Mouse (Mus musculus): Measurements from ENCODE around the gene Borcs8.

Borcs8 gene

DNA sequence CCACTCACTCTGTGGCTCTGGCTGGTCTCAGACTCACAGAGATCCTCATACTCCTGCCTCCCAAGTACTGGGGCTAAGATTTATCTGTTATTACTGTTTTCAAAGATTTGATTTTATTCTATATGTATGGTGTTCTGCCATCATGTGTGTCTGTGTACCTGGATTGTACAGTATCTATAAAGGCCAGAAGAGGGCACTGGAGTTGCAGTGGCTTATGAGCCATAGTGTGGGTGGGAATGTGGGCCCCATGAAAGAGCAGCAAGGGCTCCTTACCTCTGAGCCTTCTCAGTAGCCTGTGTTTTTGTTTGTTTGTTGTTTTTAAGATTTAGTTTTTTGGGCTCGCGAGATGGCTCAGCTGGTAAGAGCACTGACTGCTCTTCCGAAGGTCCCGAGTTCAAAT is 39.8 kb downstream of the Borcs8 start:
- no peak for DNase-seq (ENCODE audit: low spot score in 2 of 2)

- DNase-seq (ENCODE audit: low spot score in 2 of 2), result no peak
Measured at GRCm38 (mm10) chr8:70181212-70181902, 42.1 kb downstream of the Borcs8 start.

DNA sequence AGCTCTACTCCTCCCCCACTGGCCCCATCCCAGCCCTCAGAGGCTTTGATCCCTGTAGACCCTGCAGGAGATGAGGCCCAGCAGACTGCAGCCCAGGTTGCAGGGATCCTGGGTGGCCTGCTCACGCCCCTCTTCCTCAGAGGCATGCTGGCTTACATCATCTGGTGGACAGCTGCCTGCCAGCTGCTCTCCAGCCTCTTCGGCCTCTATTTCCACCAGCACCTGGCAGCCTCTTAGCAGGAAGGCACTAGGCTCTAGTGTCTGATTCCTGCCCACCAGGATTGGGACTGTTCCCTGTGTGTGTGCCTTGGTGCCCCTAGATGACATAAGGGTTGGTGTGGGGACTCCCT is 42.6 kb downstream of the Borcs8 start:
- no peak for DNase-seq (ENCODE audit: low spot score in 2 of 2)

DNA sequence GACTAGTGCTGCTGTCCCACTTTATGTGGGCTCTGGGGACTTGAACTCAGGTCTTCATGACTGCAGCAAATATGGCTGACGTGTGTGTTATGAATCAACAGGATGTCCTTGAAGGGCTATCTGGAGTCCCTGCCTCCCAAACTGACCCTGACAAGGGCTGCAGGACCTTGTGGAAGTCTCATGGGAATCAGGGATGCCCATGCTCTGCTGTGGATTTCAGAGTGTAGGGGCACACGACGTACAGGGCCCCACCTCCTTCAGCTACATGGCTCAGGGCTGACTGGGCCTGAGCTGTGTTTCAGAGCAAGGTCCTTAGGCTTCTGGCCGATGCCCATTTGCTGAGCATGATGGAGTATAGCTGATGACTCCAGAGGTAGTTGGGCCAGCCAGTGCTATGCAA is 43.9 kb downstream of the Borcs8 start:
- no peak for DNase-seq (ENCODE audit: low spot score in 2 of 2)

DNA sequence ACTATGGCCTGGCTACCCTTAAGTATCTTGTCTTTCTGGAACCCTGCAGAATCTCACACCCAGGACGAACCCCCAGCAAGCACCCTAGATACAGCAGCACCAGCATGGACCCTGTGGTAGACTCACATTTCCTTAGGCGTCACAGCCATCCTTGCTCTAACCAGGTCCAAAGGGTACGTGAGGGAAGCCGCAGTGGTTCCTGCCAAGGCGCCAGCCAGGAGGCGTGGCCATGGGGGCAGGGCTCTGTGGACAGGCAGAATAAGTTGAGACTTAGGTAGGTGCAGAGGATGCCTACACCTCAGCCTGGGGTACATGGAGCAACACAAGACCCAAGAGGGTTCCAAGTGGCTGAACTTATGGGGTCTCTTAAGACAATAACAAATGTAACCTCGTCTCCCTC is 49.4 kb downstream of the Borcs8 start:
- no peak for DNase-seq (ENCODE audit: low spot score in 2 of 2)

- no peak for DNase-seq (ENCODE audit: low spot score in 2 of 2)
Measured at GRCm38 (mm10) chr8:70193238-70193637, 53.9 kb downstream of the Borcs8 start.

GRCm38 (mm10) chr8:70194191-70194590 is 54.9 kb downstream of the Borcs8 start:
- DNase-seq (ENCODE audit: low spot score in 2 of 2), result no peak

DNA sequence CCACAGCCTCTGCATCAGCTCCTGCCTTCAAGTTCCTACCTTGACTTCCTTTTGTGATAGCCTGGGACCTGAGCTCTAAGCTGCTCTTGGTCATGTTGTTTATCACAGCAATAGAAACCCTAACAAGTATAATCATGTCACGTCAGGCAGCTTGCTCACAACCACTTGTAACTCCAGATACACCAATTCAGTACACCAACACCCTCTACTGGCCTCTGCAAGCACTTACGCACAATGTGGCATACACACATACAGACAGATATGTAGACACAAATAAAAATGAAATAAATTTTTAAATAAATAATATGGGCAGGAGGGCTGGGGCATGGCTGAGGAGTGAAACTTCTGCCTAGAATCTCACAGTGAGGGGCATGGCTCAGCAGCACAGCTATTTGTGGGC is 56.5 kb downstream of the Borcs8 start:
- DNase-seq (ENCODE audit: low spot score in 2 of 2), result no peak
